Comparison of ENCODE assay signal across 8 mouse cellular contexts in the genomic region with DNA sequence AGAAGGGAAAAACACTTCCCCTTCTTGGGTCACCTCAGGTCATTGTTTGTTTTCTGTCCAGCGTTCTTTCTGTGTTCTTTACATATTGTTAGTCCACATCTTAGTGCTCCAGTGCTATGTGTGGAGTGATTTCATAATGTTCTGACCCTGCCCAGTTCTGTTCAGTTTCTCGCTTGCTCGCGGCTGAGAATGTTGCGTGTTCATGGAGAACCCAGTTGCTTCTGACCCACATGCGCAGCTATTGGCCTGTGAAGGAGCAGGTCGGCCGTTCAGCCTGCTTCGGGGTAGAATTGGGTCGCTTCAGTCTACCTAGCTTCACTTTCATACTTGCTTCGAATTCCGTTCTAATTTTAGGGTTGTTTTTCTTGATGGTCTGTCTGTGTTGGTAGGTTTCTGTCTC. TPM values are rescaled to one million over a fixed set of nuclear protein-coding genes. Genes with fewer than 3 reads are reported as not detected.
DNase-seq lines count a peak whose midpoint lies in the region; ATAC-seq and TF ChIP-seq lines count a peak whose summit lies in the region.

No protein-coding gene starts in this region.

- no peak overlapping the region; the same call in 1 of the 2 replicates for H3K9ac ChIP-seq in liver, adult 2 months (ENCODE audit: low read depth, low read length)
- peak overlapping the region; percentile 28; the same call in 1 of the 2 replicates for H3K9ac ChIP-seq in forebrain, postnatal 0 days

- H3K79me2 ChIP-seq in liver, adult 2 months (ENCODE audit: control insufficient read depth, insufficient read depth, low read length) = peaks cover 13% of the 10 kb centered on the region; the same call in 1 of the 2 replicates

- TF ChIP-seq CTCF in liver, adult 2 months (IDR thresholded peaks at IDR 0.05; ENCODE audit: low read depth, low read length) = no peak
- no peak for TF ChIP-seq CTCF in forebrain, postnatal 0 days (IDR thresholded peaks at IDR 0.05; ENCODE audit: low read depth)
- TF ChIP-seq CTCF in kidney, adult 2 months (conservative IDR thresholded peaks at IDR 0.05; ENCODE audit: insufficient read depth, insufficient read length, low read depth, low read length) = no peak

- H3K27ac ChIP-seq in liver, adult 2 months (replicated peaks; ENCODE audit: insufficient read depth, low read depth, low read length) = peak overlapping the region; percentile 49
- no peak overlapping the region for H3K27ac ChIP-seq in forebrain, postnatal 0 days (ENCODE audit: low read depth, low read length)
- H3K27ac ChIP-seq in kidney, adult 2 months (ENCODE audit: insufficient read depth, low read depth, low read length) = peak overlapping the region; percentile 27

- peaks cover 11% of the 10 kb centered on the region for H3K4me1 ChIP-seq in liver, adult 2 months (ENCODE audit: control insufficient read depth, insufficient read depth, low read length)
- peaks cover 20% of the 10 kb centered on the region for H3K4me1 ChIP-seq in forebrain, postnatal 0 days (ENCODE audit: insufficient read depth)
- peaks cover 22% of the 10 kb centered on the region; the same call in 1 of the 2 replicates for H3K4me1 ChIP-seq in kidney, adult 2 months (ENCODE audit: control insufficient read depth, insufficient read depth, low read length)

- no peaks in the 10 kb centered on the region for H3K9me3 ChIP-seq in forebrain, postnatal 0 days (ENCODE audit: low read length)

- peak; percentile 75 for DNase-seq in liver, adult 2 months (ENCODE audit: extremely low read depth, low read depth, low spot score)
- DNase-seq in liver = no peak
- no peak for DNase-seq in forebrain, postnatal 0 days
- peak; percentile 70 for DNase-seq in kidney, adult 2 months
- peak; percentile 47 for DNase-seq in lung, postnatal 10 days
- DNase-seq in retina, embryonic 14.5 days (ENCODE audit: low spot score) = no peak
- DNase-seq in right cerebral cortex, adult 2 months (ENCODE audit: low spot score in 2 of 2) = no peak
- DNase-seq in ovary, postnatal 36 days (ENCODE audit: low spot score) = no peak

- no peak for ATAC-seq in forebrain, postnatal 0 days

- TF ChIP-seq POLR2A in liver, adult 2 months (IDR thresholded peaks at IDR 0.05; ENCODE audit: extremely low read depth, insufficient read depth, low read length) = no peak
- no peak for TF ChIP-seq POLR2A in kidney, adult 2 months (IDR thresholded peaks at IDR 0.05; ENCODE audit: low read depth, low read length)

- peak overlapping the region; percentile 81 for H3K4me2 ChIP-seq in forebrain, postnatal 0 days (ENCODE audit: low read depth)

- no peaks in the 10 kb centered on the region for H3K36me3 ChIP-seq in liver, adult 2 months (ENCODE audit: control insufficient read depth, insufficient read depth, low read length)
- peaks cover 13% of the 10 kb centered on the region for H3K36me3 ChIP-seq in forebrain, postnatal 0 days (ENCODE audit: insufficient read depth)
- H3K36me3 ChIP-seq in kidney, adult 2 months (ENCODE audit: control insufficient read depth, insufficient read depth, low read length) = no peaks in the 10 kb centered on the region; the same call in 1 of the 2 replicates

- H3K27me3 ChIP-seq in liver, adult 2 months (ENCODE audit: control insufficient read depth, insufficient read depth, low read length) = no peaks in the 10 kb centered on the region
- H3K27me3 ChIP-seq in forebrain, postnatal 0 days (ENCODE audit: insufficient read depth, low read length) = no peaks in the 10 kb centered on the region
- H3K27me3 ChIP-seq in kidney, adult 2 months (replicated peaks; ENCODE audit: control insufficient read depth, insufficient read depth, low read length) = no peaks in the 10 kb centered on the region

- no peak overlapping the region for H3K4me3 ChIP-seq in liver, adult 2 months (ENCODE audit: insufficient read depth, low read depth, low read length)
- H3K4me3 ChIP-seq in forebrain, postnatal 0 days (ENCODE audit: low read depth, low read length) = peak overlapping the region; percentile 94
- peak overlapping the region; percentile 52 for H3K4me3 ChIP-seq in kidney, adult 2 months (ENCODE audit: insufficient read depth, low read depth, low read length)

- 27% methylated on average over 12 of the region's 12 CpGs for WGBS in liver, adult 2 months
- 77% methylated on average over 12 of the region's 12 CpGs for WGBS in forebrain, postnatal 0 days
- WGBS in kidney, adult 2 months = 16% methylated on average over 12 of the region's 12 CpGs

RNA-seq across cellular contexts. Expression of gene Eif4g3, which starts 2.6 kb away (rescaled TPM):
- 9.7 and 11.9 TPM in 2 replicates for total RNA-seq in liver, adult 2 months (2014; rRNA removed)
- polyA plus RNA-seq in liver, adult 2 months (2012; rRNA removed) = 11.8 and 17.0 TPM in 2 replicates
- total RNA-seq in forebrain, postnatal 0 days (2014; rRNA removed) = 61.9 and 67.0 TPM in 2 replicates
- polyA plus RNA-seq in forebrain, postnatal 0 days (2015; fragmentation: Nextera tagmentation; extraction: Ambion mirVana) = 28.8 and 38.4 TPM in 2 replicates
- 53.5 and 54.0 TPM in 2 replicates for polyA plus RNA-seq in kidney, adult 2 months (2012; rRNA removed)

Comparison
In these comparisons a context has a peak if more than half of its experiments do, and no peak if none do; other contexts are left out.
1. DNase-seq: peak in liver, adult 2 months (single experiment), kidney, adult 2 months (single experiment) and lung, postnatal 10 days (single experiment); none in liver (single experiment), forebrain, postnatal 0 days (single experiment), retina, embryonic 14.5 days (single experiment), right cerebral cortex, adult 2 months (0 of 2) and ovary, postnatal 36 days (single experiment).